In genomic region chr12:69332147-69332546, GRCm38 (mm10) we compare ENCODE assay signal across 24 mouse cellular contexts. TPM values are rescaled to one million over a fixed set of nuclear protein-coding genes. Genes with fewer than 3 reads are reported as not detected.
"Had no signal": no experiment of that assay in that cellular context is flagged by ENCODE, and none has a peak within 500 bp of the region (broad histone marks: within the 10 kb centered on the region; RNA-seq: fewer than 3 reads in every experiment).

No protein-coding gene starts in this region.

- H3K27ac ChIP-seq: kidney, postnatal 0 days; left cerebral cortex, adult 2 months; limb, embryonic 12.5 days; limb, embryonic 15.5 days; liver, embryonic 14.5 days; midbrain, embryonic 10.5 days; midbrain, embryonic 13.5 days; neural tube, embryonic 12.5 days; neural tube, embryonic 15.5 days; stomach, embryonic 15.5 days had no signal

- DNase-seq: kidney, adult 2 months; kidney, postnatal 36 days; layer of hippocampus, postnatal 36 days; left cerebral cortex, postnatal 4 days; lung, adult 18-20 months; lung, postnatal 14 days; right cerebral cortex, adult 18-20 months; right cerebral cortex, postnatal 14 days; right cerebral cortex, postnatal 4 days; thymus, postnatal 25 days had no signal

- H3K4me3 ChIP-seq: left cerebral cortex, adult 2 months; limb, embryonic 12.5 days; limb, embryonic 15.5 days; megakaryocyte, embryonic 14.5 days; midbrain, embryonic 10.5 days; midbrain, embryonic 13.5 days; neural tube, embryonic 12.5 days; neural tube, embryonic 15.5 days; stomach, embryonic 15.5 days had no signal

- H3K4me1 ChIP-seq: limb, embryonic 12.5 days; limb, embryonic 15.5 days; midbrain, embryonic 10.5 days; midbrain, embryonic 13.5 days; neural tube, embryonic 12.5 days; neural tube, embryonic 15.5 days; stomach, embryonic 15.5 days had no signal

- ATAC-seq: inflammation-experienced regulatory T-cells, adult 6 months; intestine, embryonic 16.5 days; midbrain, embryonic 13.5 days; midbrain, embryonic 16.5 days had no signal

RNA-seq across cellular contexts. Expression of gene Gm9887, which starts 40.1 kb away (rescaled TPM):
- polyA plus RNA-seq: inflammation-experienced regulatory T-cells, adult 6 months had no signal
